Mouse (Mus musculus) lung, embryonic 16.5 days (tissue): ENCODE measurements around the gene Ehd1. TPM values are rescaled to one million over a fixed set of nuclear protein-coding genes. Genes with fewer than 3 reads are reported as not detected.

Experiments used
- ATAC-seq: fragments of 200-750 bp; cut with Nextera tagmentation; 2 replicates; pipeline ENCODE4 v1.8.0; 2017; ENCODE audit warnings: low read depth, mild to moderate bottlenecking, moderate library complexity
- H3K27ac ChIP-seq: fragments of 300-500 bp; sonication (generic); 2 replicates; pipeline ENCODE4 v1.5.1; 2014; ENCODE audit warnings: mild to moderate bottlenecking, control low read depth, low read length
- H3K27me3 ChIP-seq: fragments of 300-500 bp; sonication (generic); 2 replicates; pipeline ENCODE4 v1.6.1; 2014; ENCODE audit warnings: low read depth, low read length, mixed read lengths; ENCODE audit not compliant: control insufficient read depth, insufficient read depth
- H3K36me3 ChIP-seq: fragments of 300-500 bp; sonication (generic); 2 replicates; pipeline ENCODE4 v1.6.1; 2014; ENCODE audit warnings: low read length; ENCODE audit not compliant: control insufficient read depth, insufficient read depth
- H3K4me1 ChIP-seq: fragments of 300-500 bp; sonication (generic); replicated peaks from 2 replicates; pipeline ENCODE4 v1.6.1; 2014; ENCODE audit warnings: low read length, mixed read lengths; ENCODE audit not compliant: control insufficient read depth, insufficient read depth
- H3K4me2 ChIP-seq: fragments of 300-500 bp; sonication (generic); 2 replicates; pipeline ENCODE4 v1.6.1; 2014; ENCODE audit warnings: low read depth, low read length, control low read depth
- H3K4me3 ChIP-seq: fragments of 300-500 bp; sonication (generic); 2 replicates; pipeline ENCODE4 v1.5.1; 2014; ENCODE audit warnings: mild to moderate bottlenecking, low read length, control low read depth
- H3K9ac ChIP-seq: fragments of 300-500 bp; sonication (generic); 2 replicates; pipeline ENCODE4 v1.6.1; 2014; ENCODE audit warnings: low read length, control low read depth
- H3K9me3 ChIP-seq: fragments of 300-500 bp; sonication (generic); 2 replicates; pipeline ENCODE4 v1.6.1; 2016; ENCODE audit warnings: low read length; ENCODE audit not compliant: control insufficient read depth
- WGBS: fragments of 180-500 bp; shearing (Covaris S2); extraction: QIAGEN DNeasy Blood & Tissue Kit; methylation state at CpG from one replicate; pipeline ENCODE4 v1.1.7; 2014; 5-methylcytosine and 5-hydroxymethylcytosine counted together
- polyA plus RNA-seq: library from polyadenylated mRNA; unstranded; fragments of >200 nt; fragmentation: Nextera tagmentation; extraction: Ambion mirVana; gene quantifications from 2 replicates; pipeline ENCODE4 v1.2.1, GENCODE M21; 2015

Ehd1 gene
- polyA plus RNA-seq, 1 experiment from 2014 or later: 77.9 TPM

GRCm38 (mm10) chr19:6291117-6291781, 14.7 kb downstream of the Ehd1 start:
- Histone ChIP-seq H3K4me3 (no peak overlapping the region), H3K4me2 (no peak overlapping the region), H3K4me1 (peaks cover 8% of the 10 kb centered on the region), H3K36me3 (peaks cover 10% of the 10 kb centered on the region), H3K9me3 (no peaks in the 10 kb centered on the region), H3K9ac (no peak overlapping the region), H3K27me3 (no peaks in the 10 kb centered on the region), H3K27ac (peak overlapping the region; percentile 7; the same call in 1 of the 2 replicates)
- ATAC-seq: peak; percentile 39; the same call in 1 of the 2 replicates
- 68% methylated on average over 10 of the region's 10 CpGs for WGBS

- Histone ChIP-seq H3K36me3 (peaks cover 10% of the 10 kb centered on the region), H3K4me1 (no peaks in the 10 kb centered on the region; the same call in 1 of the 2 replicates), H3K9ac (no peak overlapping the region), H3K27me3 (no peaks in the 10 kb centered on the region), H3K4me2 (no peak overlapping the region), H3K27ac (no peak overlapping the region), H3K4me3 (no peak overlapping the region), H3K9me3 (no peaks in the 10 kb centered on the region)
- 83% methylated on average over 5 of the region's 5 CpGs for WGBS
- ATAC-seq: no peak
Measured at GRCm38 (mm10) chr19:6292262-6292661, 15.7 kb downstream of the Ehd1 start.

- no peak overlapping the region for H3K27ac ChIP-seq
- no peak overlapping the region for H3K4me3 ChIP-seq
- H3K4me1 ChIP-seq: peaks cover 1% of the 10 kb centered on the region; the same call in 1 of the 2 replicates
- no peaks in the 10 kb centered on the region for H3K27me3 ChIP-seq
- 89% methylated on average over 17 of the region's 17 CpGs for WGBS
- ATAC-seq: no peak
- no peak overlapping the region for H3K9ac ChIP-seq
- no peaks in the 10 kb centered on the region for H3K9me3 ChIP-seq
- H3K4me2 ChIP-seq: no peak overlapping the region
- H3K36me3 ChIP-seq: peaks cover 24% of the 10 kb centered on the region
Measured at GRCm38 (mm10) chr19:6294301-6294700, 17.8 kb downstream of the Ehd1 start.

GRCm38 (mm10) chr19:6296551-6297210, 20.2 kb downstream of the Ehd1 start:
- Histone ChIP-seq H3K4me3 (no peak overlapping the region), H3K36me3 (peaks cover 24% of the 10 kb centered on the region), H3K9me3 (no peaks in the 10 kb centered on the region), H3K27ac (no peak overlapping the region), H3K4me1 (peaks cover 7% of the 10 kb centered on the region; the same call in 1 of the 2 replicates), H3K9ac (no peak overlapping the region), H3K27me3 (no peaks in the 10 kb centered on the region), H3K4me2 (no peak overlapping the region)
- WGBS: 87% methylated on average over 5 of the region's 5 CpGs
- no peak for ATAC-seq

DNA sequence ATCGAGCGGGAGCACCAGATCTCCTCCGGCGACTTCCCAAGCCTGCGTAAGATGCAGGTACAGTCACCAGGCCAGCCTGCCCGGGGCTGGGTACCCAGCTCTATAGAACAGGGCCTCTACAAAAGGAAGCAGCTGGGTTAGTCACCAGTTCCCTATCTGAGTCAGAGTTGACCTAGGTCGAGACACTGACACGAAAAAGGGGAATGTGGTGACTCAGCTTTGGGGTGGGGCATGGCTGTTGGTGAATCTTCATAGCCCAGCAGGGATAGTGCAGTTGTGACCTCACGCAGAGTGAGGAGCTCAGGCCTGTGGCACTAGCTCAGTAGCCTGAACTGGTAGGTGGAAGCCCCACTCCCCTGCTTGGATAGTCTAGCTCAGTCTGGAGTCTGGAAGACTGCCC, 21.1 kb downstream of the Ehd1 start:
- no peak for ATAC-seq
- no peak overlapping the region for H3K27ac ChIP-seq
- H3K4me2 ChIP-seq: no peak overlapping the region
- H3K36me3 ChIP-seq: peaks cover 24% of the 10 kb centered on the region
- H3K27me3 ChIP-seq: no peaks in the 10 kb centered on the region
- H3K4me3 ChIP-seq: no peak overlapping the region
- H3K4me1 ChIP-seq: peaks cover 7% of the 10 kb centered on the region; the same call in 1 of the 2 replicates
- H3K9me3 ChIP-seq: no peaks in the 10 kb centered on the region
- 82% methylated on average over 9 of the region's 9 CpGs for WGBS
- no peak overlapping the region for H3K9ac ChIP-seq

DNA sequence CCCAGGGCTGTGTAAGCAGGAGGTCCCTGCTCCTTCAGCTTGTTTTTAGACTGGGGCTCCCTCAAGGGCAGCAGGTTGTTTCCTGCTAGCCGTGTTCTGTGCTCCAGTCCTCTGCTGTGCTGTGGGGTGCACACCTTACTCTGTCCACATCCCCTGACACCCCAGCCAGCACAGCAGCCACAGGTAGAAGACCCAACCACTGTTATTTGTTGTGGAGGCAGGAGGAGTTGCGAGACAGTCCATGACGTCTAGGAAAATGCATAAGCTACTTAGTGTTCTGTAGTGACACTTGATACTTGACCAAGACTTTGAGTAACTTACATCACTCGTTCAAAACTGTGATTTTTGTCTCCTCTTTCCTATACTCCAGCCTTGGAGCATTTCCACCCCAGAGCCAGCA, 22.5 kb downstream of the Ehd1 start:
- Histone ChIP-seq H3K4me3 (no peak overlapping the region), H3K9ac (no peak overlapping the region), H3K27me3 (no peaks in the 10 kb centered on the region), H3K36me3 (peaks cover 21% of the 10 kb centered on the region), H3K9me3 (no peaks in the 10 kb centered on the region), H3K4me1 (peaks cover 7% of the 10 kb centered on the region; the same call in 1 of the 2 replicates), H3K27ac (peak overlapping the region; percentile 86), H3K4me2 (no peak overlapping the region)
- 68% methylated on average over 4 of the region's 4 CpGs for WGBS
- no peak for ATAC-seq

DNA sequence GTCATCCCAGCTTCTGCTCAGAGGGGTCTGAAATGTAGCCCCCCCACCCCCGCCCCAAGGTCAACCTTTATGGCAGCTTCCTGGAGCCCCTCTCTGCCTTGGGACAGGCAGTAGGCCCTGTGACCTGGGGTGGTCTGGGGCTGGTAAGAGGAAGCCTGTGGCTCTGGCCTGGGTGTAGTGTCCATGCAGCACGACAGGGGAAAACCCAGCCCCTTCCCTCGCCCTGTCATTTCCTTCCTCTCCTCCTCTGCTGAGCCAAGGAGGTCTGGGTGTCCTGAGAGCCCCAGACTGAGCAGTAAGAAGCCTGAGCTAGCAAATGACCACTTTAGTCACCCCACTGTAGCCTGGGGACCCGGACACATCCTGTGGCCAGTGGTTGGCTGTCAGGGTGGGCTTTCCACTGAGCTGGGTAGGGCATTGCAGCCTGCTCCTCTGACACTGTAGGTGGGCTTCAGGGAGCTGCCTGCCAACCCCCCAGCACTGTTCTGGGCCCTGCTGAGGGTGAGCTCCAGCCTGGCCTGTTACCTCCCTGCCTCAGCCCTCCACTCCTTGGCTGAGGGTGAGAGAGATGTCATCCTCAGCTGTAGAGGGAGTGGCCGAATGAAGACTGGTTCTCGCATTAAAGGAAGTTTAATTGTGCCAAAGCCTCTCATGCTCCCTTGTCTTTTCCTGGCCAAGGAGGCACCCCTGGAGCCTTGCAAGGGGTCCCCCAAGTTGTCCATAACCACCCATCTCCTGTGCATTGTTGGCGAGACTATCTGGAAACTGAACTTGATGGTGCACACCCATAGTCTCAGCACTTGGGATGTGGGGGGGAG, 23.1 kb downstream of the Ehd1 start:
- WGBS: 67% methylated on average over 7 of the region's 7 CpGs
- Histone ChIP-seq H3K36me3 (peaks cover 21% of the 10 kb centered on the region), H3K27me3 (no peaks in the 10 kb centered on the region), H3K9me3 (no peaks in the 10 kb centered on the region), H3K4me3 (no peak overlapping the region), H3K9ac (no peak overlapping the region), H3K27ac (peak overlapping the region; percentile 86), H3K4me1 (peaks cover 7% of the 10 kb centered on the region; the same call in 1 of the 2 replicates), H3K4me2 (no peak overlapping the region)
- ATAC-seq: peak; percentile 37; the same call in 1 of the 2 replicates

GRCm38 (mm10) chr19:6300402-6300841, 23.9 kb downstream of the Ehd1 start:
- no peak overlapping the region for H3K4me2 ChIP-seq
- WGBS: 36% methylated on average over 7 of the region's 7 CpGs
- H3K9ac ChIP-seq: no peak overlapping the region
- no peak overlapping the region for H3K4me3 ChIP-seq
- peak; percentile 53 for ATAC-seq
- peak overlapping the region; percentile 86 for H3K27ac ChIP-seq
- peaks cover 7% of the 10 kb centered on the region; the same call in 1 of the 2 replicates for H3K4me1 ChIP-seq
- H3K36me3 ChIP-seq: peaks cover 14% of the 10 kb centered on the region
- H3K27me3 ChIP-seq: no peaks in the 10 kb centered on the region
- no peaks in the 10 kb centered on the region for H3K9me3 ChIP-seq

- WGBS: 88% methylated on average over 5 of the region's 5 CpGs
- Histone ChIP-seq H3K4me1 (peaks cover 14% of the 10 kb centered on the region), H3K27me3 (no peaks in the 10 kb centered on the region), H3K4me2 (no peak overlapping the region), H3K27ac (no peak overlapping the region), H3K4me3 (no peak overlapping the region), H3K36me3 (peaks cover 14% of the 10 kb centered on the region), H3K9me3 (no peaks in the 10 kb centered on the region), H3K9ac (no peak overlapping the region)
- no peak for ATAC-seq
Measured at GRCm38 (mm10) chr19:6302114-6302513, 25.6 kb downstream of the Ehd1 start.
